Mouse (Mus musculus) midbrain, embryonic 13.5 days (tissue): ENCODE data around the gene Sult2b1. TPM values are rescaled to one million over a fixed set of nuclear protein-coding genes. Genes with fewer than 3 reads are reported as not detected.

Source experiments
- polyA plus RNA-seq: library from polyadenylated mRNA; unstranded; fragments of >200 nt; fragmentation: Nextera tagmentation; extraction: Ambion mirVana; gene quantifications from 2 replicates; pipeline ENCODE4 v1.2.1, GENCODE M21; 2015

Gene Sult2b1
- polyA plus RNA-seq, 1 experiment from 2014 or later = 5.6 TPM

Other genes starting within 250 kb of the Sult2b1 start
- 0.13 and 0.21 TPM in 2 replicates for gene Hsd17b14, start 229.8 kb downstream of the Sult2b1 start, polyA plus RNA-seq
- gene Bcat2, start 214.5 kb downstream of the Sult2b1 start, polyA plus RNA-seq = 20.7 and 24.5 TPM in 2 replicates
- gene Fgf21, start 169.2 kb downstream of the Sult2b1 start, polyA plus RNA-seq = 0.17 TPM in 1 of 2 replicates, not detected in the other
- gene Fut1, start 167.4 kb downstream of the Sult2b1 start, polyA plus RNA-seq = not detected in 2 replicates
- 0.17 TPM in 1 of 2 replicates, not detected in the other for gene Izumo1, start 162.9 kb downstream of the Sult2b1 start, polyA plus RNA-seq
- 7.5 and 9.4 TPM in 2 replicates for gene Rasip1, start 157.2 kb downstream of the Sult2b1 start, polyA plus RNA-seq
- gene Mamstr, start 144.7 kb downstream of the Sult2b1 start, polyA plus RNA-seq = 3.1 and 4.8 TPM in 2 replicates
- gene Fut2, start 118.3 kb downstream of the Sult2b1 start, polyA plus RNA-seq = 0.06 and 0.09 TPM in 2 replicates
- 0.39 and 0.59 TPM in 2 replicates for gene Ntn5, start 100.6 kb downstream of the Sult2b1 start, polyA plus RNA-seq
- 0.17 and 0.31 TPM in 2 replicates for gene Sec1, start 90.3 kb downstream of the Sult2b1 start, polyA plus RNA-seq
- 35.9 and 40.0 TPM in 2 replicates for gene Car11, start 84.8 kb downstream of the Sult2b1 start, polyA plus RNA-seq
- gene Dbp, start 79.6 kb downstream of the Sult2b1 start, polyA plus RNA-seq = 3.4 and 4.0 TPM in 2 replicates
- gene Rpl18, start 69.2 kb downstream of the Sult2b1 start, polyA plus RNA-seq = 643 and 684 TPM in 2 replicates
- 24.3 and 27.1 TPM in 2 replicates for gene Sphk2, start 66.7 kb downstream of the Sult2b1 start, polyA plus RNA-seq
- 1.0 and 1.3 TPM in 2 replicates for gene Fam83e, start 63.5 kb downstream of the Sult2b1 start, polyA plus RNA-seq
- gene Spaca4, start 58.9 kb downstream of the Sult2b1 start, polyA plus RNA-seq = not detected in 2 replicates
- gene Lmtk3, start 931 bp downstream of the Sult2b1 start, polyA plus RNA-seq = 22.8 and 24.0 TPM in 2 replicates
- gene Cyth2, start 29.9 kb upstream of the Sult2b1 start, polyA plus RNA-seq = 362 and 363 TPM in 2 replicates
- gene Kcnj14, start 40.1 kb upstream of the Sult2b1 start, polyA plus RNA-seq = 0.62 and 0.73 TPM in 2 replicates
- 39.9 and 41.7 TPM in 2 replicates for gene Grwd1, start 46.3 kb upstream of the Sult2b1 start, polyA plus RNA-seq
- gene Kdelr1, start 88.1 kb upstream of the Sult2b1 start, polyA plus RNA-seq = 36.1 and 44.8 TPM in 2 replicates
- gene Grin2d, start 93.7 kb upstream of the Sult2b1 start, polyA plus RNA-seq = 1.2 and 1.3 TPM in 2 replicates
- 0.28 and 0.66 TPM in 2 replicates for gene Syngr4, start 112.0 kb upstream of the Sult2b1 start, polyA plus RNA-seq
- gene Tmem143, start 112.3 kb upstream of the Sult2b1 start, polyA plus RNA-seq = 5.9 and 6.7 TPM in 2 replicates
- 24.4 and 27.3 TPM in 2 replicates for gene Emp3, start 136.7 kb upstream of the Sult2b1 start, polyA plus RNA-seq
- gene Ccdc114, start 139.4 kb upstream of the Sult2b1 start, polyA plus RNA-seq = 3.3 and 4.1 TPM in 2 replicates
- gene Abcc6, start 245.6 kb upstream of the Sult2b1 start, polyA plus RNA-seq = 0.26 and 0.41 TPM in 2 replicates
- gene Nomo1, start 249.0 kb upstream of the Sult2b1 start, polyA plus RNA-seq = 31.4 and 37.7 TPM in 2 replicates